Mouse (Mus musculus) kidney, adult 10 weeks (tissue): ENCODE data around the gene Nme1. TPM values are rescaled to one million over a fixed set of nuclear protein-coding genes. Genes with fewer than 3 reads are reported as not detected.

ENCODE experiments used
- polyA plus RNA-seq: library from polyadenylated mRNA; stranded (reverse); fragments of 350-450 nt; fragmentation: Illumina TruSeq; extraction: RNeasy Lipid Tissue Mini Kit (QIAGEN cat#74804); gene quantifications from one replicate; pipeline ENCODE4 v1.2.3, GENCODE M21; 2014; ENCODE audit warnings: low read depth, low replicate concordance

Gene Nme1
- 24.6 TPM for polyA plus RNA-seq

GRCm38 (mm10) chr11:93968005-93968847 is at the start of gene Nme1, which contains the start of gene Gm20390:
Nme1 (minus strand) TSS chr11:93968521.
Gm20390 (minus strand) TSS chr11:93968293.

DNA sequence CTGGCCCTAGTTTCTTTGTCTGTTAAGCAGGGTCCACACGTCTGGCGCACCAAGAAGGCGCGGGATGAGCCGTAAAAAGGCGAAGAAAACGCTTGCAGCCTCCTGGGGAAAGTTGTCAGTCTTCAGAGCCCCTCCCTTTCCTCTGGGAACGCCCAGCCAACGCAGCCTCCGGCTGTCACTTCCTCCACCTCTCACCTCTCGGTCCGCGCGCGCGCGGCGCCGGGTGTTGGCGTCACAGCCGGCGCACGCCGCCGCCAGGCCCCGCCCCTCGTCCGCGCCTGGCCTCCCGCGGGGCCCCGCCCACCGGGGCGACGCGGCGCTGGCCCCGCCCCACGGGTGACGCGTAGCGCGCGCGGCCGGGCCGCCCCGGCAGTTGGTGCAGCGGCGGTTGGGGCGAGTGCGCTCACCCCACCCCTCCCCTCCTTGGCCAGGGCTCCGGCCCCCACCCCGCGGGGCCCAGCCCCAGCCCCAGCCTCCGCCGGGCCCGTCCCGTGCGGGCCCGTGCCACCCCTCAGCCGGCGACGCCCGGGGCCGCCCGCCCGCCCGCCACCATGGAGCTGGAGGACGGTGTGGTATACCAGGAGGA is 27.5 kb upstream of the Nme1 start, which contains the start of gene Spag9:
TSS of gene Spag9 (plus strand) at position 372 of the 586 bp plus-strand sequence.

DNA sequence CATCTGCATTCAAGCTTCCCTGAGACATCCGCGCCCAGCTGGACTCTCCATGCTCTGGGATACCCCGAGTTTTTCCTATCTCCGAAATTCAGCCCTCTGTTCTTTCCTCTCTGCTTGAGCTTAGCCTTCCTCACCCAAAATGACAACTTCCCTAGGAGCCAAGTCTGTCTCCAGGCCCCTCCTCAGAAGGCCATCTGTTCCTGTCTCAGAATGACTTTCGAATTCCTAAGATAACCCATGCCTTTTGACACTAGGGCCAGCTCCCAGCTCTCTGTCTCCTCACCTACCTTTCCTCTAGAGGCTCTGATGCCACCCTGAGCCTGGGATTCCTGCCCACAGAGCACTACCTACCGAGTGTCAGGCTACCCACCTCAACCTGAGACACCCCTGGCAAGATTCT is 12.2 kb downstream of the Nme1 start, which contains the start of gene Nme2:
TSS of gene Nme2 (minus strand) at position 101 of the 400 bp plus-strand sequence.

Other genes starting within 250 kb of the Nme1 start
- gene Utp18, start 82.8 kb downstream of the Nme1 start, polyA plus RNA-seq: 53.4 TPM
- 42.0 TPM for gene Mbtd1, start 82.7 kb downstream of the Nme1 start, polyA plus RNA-seq
- 210 TPM for gene Nme2, start 12.3 kb downstream of the Nme1 start, polyA plus RNA-seq
- gene Gm20390, start 228 bp downstream of the Nme1 start, polyA plus RNA-seq: not detected
- gene Spag9, start 27.6 kb upstream of the Nme1 start, polyA plus RNA-seq: 140 TPM
- 139 TPM for gene Tob1, start 242.9 kb upstream of the Nme1 start, polyA plus RNA-seq